Mouse (Mus musculus) intestine, postnatal 0 days (tissue): ENCODE measurements around the gene Gspt2. TPM values are rescaled to one million over a fixed set of nuclear protein-coding genes. Genes with fewer than 3 reads are reported as not detected.
A peak's percentile ranks its signal among the peaks of the same experiment; 100 is the strongest.
"Not testable (repeated sequence)": the region's sequence is repeated elsewhere in the genome, so short reads cannot be mapped to it uniquely, and the experiment has no call there.

Experiments used
- ATAC-seq: fragments of 200-750 bp; cut with Nextera tagmentation; 2 replicates; pipeline ENCODE4 v1.8.0; 2017; ENCODE audit warnings: mild to moderate bottlenecking, moderate TSS enrichment, moderate library complexity
- H3K27ac ChIP-seq: fragments of 300-500 bp; sonication (generic); 2 replicates; pipeline ENCODE4 v1.5.1; 2014; ENCODE audit warnings: mild to moderate bottlenecking, low read depth, low read length, moderate library complexity
- H3K27me3 ChIP-seq: fragments of 300-500 bp; sonication (generic); replicated peaks from 2 replicates; pipeline ENCODE4 v1.6.1; 2014; ENCODE audit warnings: low read length, mixed read lengths; ENCODE audit not compliant: control insufficient read depth, insufficient read depth
- H3K36me3 ChIP-seq: fragments of 300-500 bp; sonication (generic); 2 replicates; pipeline ENCODE4 v1.6.1; 2014; ENCODE audit warnings: mild to moderate bottlenecking, moderate library complexity; ENCODE audit not compliant: control insufficient read depth, insufficient read depth
- H3K4me1 ChIP-seq: fragments of 300-500 bp; sonication (generic); replicated peaks from 2 replicates; pipeline ENCODE4 v1.6.1; 2014; ENCODE audit warnings: antibody characterized with exemption, low read length, mixed read lengths; ENCODE audit not compliant: control insufficient read depth, insufficient read depth
- H3K4me2 ChIP-seq: fragments of 300-500 bp; sonication (generic); replicated peaks from 2 replicates; pipeline ENCODE4 v1.6.1; 2014; ENCODE audit warnings: low read depth, mild to moderate bottlenecking, moderate library complexity
- H3K4me3 ChIP-seq: fragments of 300-500 bp; sonication (generic); 2 replicates; pipeline ENCODE4 v1.5.1; 2014; ENCODE audit warnings: low read depth, low read length
- H3K9ac ChIP-seq: fragments of 300-500 bp; sonication (generic); 2 replicates; pipeline ENCODE4 v1.6.1; 2014; ENCODE audit warnings: mild to moderate bottlenecking, low read depth, low read length
- H3K9me3 ChIP-seq: fragments of 300-500 bp; sonication (generic); 2 replicates; pipeline ENCODE4 v1.6.1; 2016; ENCODE audit warnings: mixed run types; ENCODE audit not compliant: control insufficient read depth
- CTCF ChIP-seq: sonication (generic); IDR thresholded peaks from 2 replicates; pipeline ENCODE4 v1.5.1; 2016; ENCODE audit warnings: low read depth, mild to moderate bottlenecking, control low read depth, antibody characterized with exemption, moderate library complexity
- WGBS: fragments of 180-500 bp; shearing (Covaris S2); extraction: QIAGEN DNeasy Blood & Tissue Kit; methylation state at CpG from one replicate; pipeline ENCODE4 v1.1.7; 2014; 5-methylcytosine and 5-hydroxymethylcytosine counted together
- polyA plus RNA-seq: library from polyadenylated mRNA; unstranded; fragments of >200 nt; fragmentation: Nextera tagmentation; extraction: Ambion mirVana; gene quantifications from 2 replicates; pipeline ENCODE4 v1.2.1, GENCODE M21; 2015

Gene Gspt2
- polyA plus RNA-seq, 1 experiment from 2014 or later: 1.4 TPM

GRCm38 (mm10) chrX:94674977-94675376 lies 39.1 kb downstream of the Gspt2 start:
- peak; percentile 70 for TF ChIP-seq CTCF
- 33% methylated on average over 4 of the region's 4 CpGs for WGBS
- no peak for ATAC-seq
- Histone ChIP-seq H3K27me3 (no peaks in the 10 kb centered on the region), H3K4me3 (no peak overlapping the region), H3K36me3 (no peaks in the 10 kb centered on the region), H3K27ac (no peak overlapping the region), H3K4me2 (no peak overlapping the region), H3K4me1 (no peaks in the 10 kb centered on the region), H3K9me3 (no peaks in the 10 kb centered on the region), H3K9ac (no peak overlapping the region)

- H3K27ac ChIP-seq, H3K9ac ChIP-seq, ATAC-seq, H3K4me2 ChIP-seq, H3K36me3 ChIP-seq, H3K27me3 ChIP-seq, H3K4me3 ChIP-seq, H3K9me3 ChIP-seq, H3K4me1 ChIP-seq: not testable (repeated sequence)
- no CpG with 5 or more reads among the region's 2 CpGs for WGBS
Observed at GRCm38 (mm10) chrX:94681581-94681980, 45.7 kb downstream of the Gspt2 start.

GRCm38 (mm10) chrX:94689593-94689992 lies 53.7 kb downstream of the Gspt2 start:
- not testable (repeated sequence) for H3K9ac ChIP-seq, H3K4me3 ChIP-seq, H3K9me3 ChIP-seq, H3K4me1 ChIP-seq, H3K36me3 ChIP-seq, H3K4me2 ChIP-seq, H3K27me3 ChIP-seq, H3K27ac ChIP-seq
- 82% methylated on average over 5 of the region's 5 CpGs for WGBS
- ATAC-seq: peak; percentile 33; the same call in 1 of the 2 replicates
- peak; percentile 30; the same call in 1 of the 2 replicates for TF ChIP-seq CTCF

Other genes starting within 250 kb of the Gspt2 start
- 121 TPM in 2 replicates for gene Maged1, start 93.9 kb upstream of the Gspt2 start, polyA plus RNA-seq
- 1.4 and 1.7 TPM in 2 replicates for gene Zxdb, start 88.5 kb downstream of the Gspt2 start, polyA plus RNA-seq